Mouse (Mus musculus) forebrain, embryonic 11.5 days (tissue): Measurements from ENCODE around the gene Man2a1. TPM values are rescaled to one million over a fixed set of nuclear protein-coding genes. Genes with fewer than 3 reads are reported as not detected.
A peak's percentile ranks its signal among the peaks of the same experiment; 100 is the strongest.

Experiments
- ATAC-seq: fragments of 200-750 bp; cut with Nextera tagmentation; replicated peaks from 2 replicates; pipeline ENCODE4 v1.8.0; 2017; ENCODE audit warnings: moderate TSS enrichment; ENCODE audit not compliant: low FRiP score
- DNase-seq: peaks from one replicate; pipeline ENCODE4 v3.0.0-alpha.2; 2017; ENCODE audit warnings: low spot score
- H3K27ac ChIP-seq: fragments of 300-500 bp; sonication (generic); 2 replicates; pipeline ENCODE4 v1.5.1; 2014; ENCODE audit warnings: low read depth, low read length
- H3K27me3 ChIP-seq: fragments of 300-500 bp; sonication (generic); 2 replicates; pipeline ENCODE4 v1.6.1; 2014; ENCODE audit warnings: mild to moderate bottlenecking, low read length, mixed read lengths; ENCODE audit not compliant: control insufficient read depth, insufficient read depth
- H3K36me3 ChIP-seq: fragments of 300-500 bp; sonication (generic); 2 replicates; pipeline ENCODE4 v1.6.1; 2014; ENCODE audit warnings: mild to moderate bottlenecking, low read length, moderate library complexity, mixed read lengths; ENCODE audit not compliant: control insufficient read depth, insufficient read depth
- H3K4me1 ChIP-seq: fragments of 300-500 bp; sonication (generic); replicated peaks from 2 replicates; pipeline ENCODE4 v1.6.1; 2014; ENCODE audit warnings: low read length, mixed read lengths; ENCODE audit not compliant: control insufficient read depth, insufficient read depth
- H3K4me2 ChIP-seq: fragments of 300-500 bp; sonication (generic); 2 replicates; pipeline ENCODE4 v1.6.1; 2014; ENCODE audit warnings: low read depth, mild to moderate bottlenecking, low read length, moderate library complexity, mixed read lengths; ENCODE audit not compliant: severe bottlenecking
- H3K4me3 ChIP-seq: fragments of 300-500 bp; sonication (generic); 2 replicates; pipeline ENCODE4 v1.5.1; 2014; ENCODE audit warnings: low read depth, low read length
- H3K9ac ChIP-seq: fragments of 300-500 bp; sonication (generic); 2 replicates; pipeline ENCODE4 v1.6.1; 2014; ENCODE audit warnings: low read length
- H3K9me3 ChIP-seq: fragments of 300-500 bp; sonication (generic); 2 replicates; pipeline ENCODE4 v1.6.1; 2016; ENCODE audit warnings: low read length, mixed read lengths; ENCODE audit not compliant: control insufficient read depth
- WGBS: fragments of 180-500 bp; shearing (Covaris S2); extraction: QIAGEN DNeasy Blood & Tissue Kit; methylation state at CpG from one replicate; pipeline ENCODE4 v1.1.7; 2014; 5-methylcytosine and 5-hydroxymethylcytosine counted together
- polyA plus RNA-seq: library from polyadenylated mRNA; unstranded; fragments of >200 nt; fragmentation: Nextera tagmentation; extraction: Ambion mirVana; gene quantifications from 2 replicates; pipeline ENCODE4 v1.2.1, GENCODE M21; 2014

The Man2a1 gene
- polyA plus RNA-seq, 1 experiment from 2014 or later = 5.1 TPM

DNA sequence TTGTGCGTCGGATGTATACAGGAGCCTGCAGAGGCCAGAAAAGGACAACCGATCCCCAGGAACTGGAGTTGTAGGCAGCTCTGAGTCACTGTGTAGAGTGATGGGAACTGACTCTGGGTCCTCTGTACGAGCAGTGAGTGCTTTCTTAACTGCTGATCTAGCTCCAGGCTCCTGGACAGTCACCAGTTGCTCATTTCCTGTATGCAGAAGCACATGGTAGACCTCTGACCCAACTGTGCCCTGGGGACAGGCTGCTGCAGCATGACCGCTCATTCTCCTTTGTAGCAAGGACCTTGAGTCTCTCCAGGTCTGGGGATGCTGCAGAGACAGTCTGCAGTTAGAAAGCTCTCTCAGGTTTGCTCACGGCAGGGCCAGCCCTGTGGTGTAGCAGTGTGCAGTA, 15.7 kb downstream of the Man2a1 start:
- Histone ChIP-seq H3K27me3 (no peaks in the 10 kb centered on the region), H3K4me2 (no peak overlapping the region), H3K9ac (no peak overlapping the region), H3K4me1 (no peaks in the 10 kb centered on the region), H3K36me3 (no peaks in the 10 kb centered on the region), H3K27ac (no peak overlapping the region), H3K9me3 (no peaks in the 10 kb centered on the region), H3K4me3 (no peak overlapping the region)
- ATAC-seq = no peak
- no peak for DNase-seq
- 89% methylated on average over 6 of the region's 6 CpGs for WGBS

GRCm38 (mm10) chr17:64617838-64618237, 17.3 kb downstream of the Man2a1 start:
- H3K4me2 ChIP-seq = no peak overlapping the region
- H3K27ac ChIP-seq = no peak overlapping the region
- no peaks in the 10 kb centered on the region for H3K27me3 ChIP-seq
- H3K9ac ChIP-seq = no peak overlapping the region
- 87% methylated on average over 4 of the region's 4 CpGs for WGBS
- ATAC-seq = no peak
- H3K9me3 ChIP-seq = no peaks in the 10 kb centered on the region
- DNase-seq = no peak
- H3K36me3 ChIP-seq = no peaks in the 10 kb centered on the region
- no peaks in the 10 kb centered on the region for H3K4me1 ChIP-seq
- no peak overlapping the region for H3K4me3 ChIP-seq

GRCm38 (mm10) chr17:64618996-64619395, 18.5 kb downstream of the Man2a1 start:
- Histone ChIP-seq H3K27me3 (no peaks in the 10 kb centered on the region), H3K9me3 (no peaks in the 10 kb centered on the region), H3K27ac (no peak overlapping the region), H3K9ac (no peak overlapping the region), H3K4me1 (no peaks in the 10 kb centered on the region), H3K4me2 (no peak overlapping the region), H3K36me3 (no peaks in the 10 kb centered on the region), H3K4me3 (no peak overlapping the region)
- DNase-seq = no peak
- 88% methylated on average over 4 of the region's 4 CpGs for WGBS
- ATAC-seq = no peak

DNA sequence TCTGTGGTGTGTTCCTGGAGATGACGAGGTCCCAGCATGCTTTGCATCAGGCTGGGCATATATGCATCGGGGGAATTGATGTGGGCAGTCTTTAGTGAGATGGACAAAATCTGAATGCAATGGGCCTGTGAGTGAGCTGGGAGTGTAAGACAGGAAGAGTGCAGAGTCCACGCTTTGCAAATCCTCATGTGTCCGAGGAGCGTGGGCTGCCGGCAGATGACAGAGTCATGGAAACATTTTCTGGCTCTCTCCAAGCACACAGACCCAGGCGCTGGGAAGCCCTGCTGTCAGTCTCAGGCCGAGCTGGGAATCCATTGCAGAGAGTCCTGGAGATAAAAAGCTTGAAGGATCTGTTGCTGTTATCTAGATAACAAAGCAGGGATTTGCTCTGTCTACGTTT, 19.6 kb downstream of the Man2a1 start:
- H3K27me3 ChIP-seq = no peaks in the 10 kb centered on the region
- no peak overlapping the region for H3K4me2 ChIP-seq
- 76% methylated on average over 9 of the region's 9 CpGs for WGBS
- H3K4me3 ChIP-seq = no peak overlapping the region
- no peaks in the 10 kb centered on the region for H3K4me1 ChIP-seq
- no peaks in the 10 kb centered on the region for H3K9me3 ChIP-seq
- no peak overlapping the region for H3K27ac ChIP-seq
- no peak overlapping the region for H3K9ac ChIP-seq
- no peak for ATAC-seq
- H3K36me3 ChIP-seq = no peaks in the 10 kb centered on the region
- DNase-seq = peak; percentile 42

DNA sequence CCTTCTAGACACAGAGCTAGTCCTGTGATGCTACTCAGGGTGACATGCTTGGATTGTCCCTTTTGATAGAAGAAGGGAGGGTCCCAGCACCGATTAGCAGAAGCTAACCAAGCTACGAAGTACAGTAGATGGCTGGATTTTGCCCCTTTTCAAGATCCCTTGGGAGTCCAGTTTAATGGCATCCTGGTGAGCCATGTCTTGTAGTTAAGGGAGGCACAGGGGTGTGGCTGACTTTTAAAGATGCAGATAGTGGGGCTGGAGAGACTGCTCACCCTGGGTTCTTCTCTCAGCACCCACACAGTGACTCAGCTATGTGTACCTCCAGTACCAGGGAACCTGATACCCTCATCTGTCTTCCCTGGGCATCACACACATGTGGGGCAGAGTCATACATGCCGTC, 20.1 kb downstream of the Man2a1 start:
- Histone ChIP-seq H3K27me3 (no peaks in the 10 kb centered on the region), H3K9ac (no peak overlapping the region), H3K4me3 (no peak overlapping the region), H3K9me3 (no peaks in the 10 kb centered on the region), H3K36me3 (no peaks in the 10 kb centered on the region), H3K27ac (no peak overlapping the region), H3K4me1 (no peaks in the 10 kb centered on the region), H3K4me2 (no peak overlapping the region)
- WGBS = 93% methylated on average over 3 of the region's 3 CpGs
- ATAC-seq (no peak), DNase-seq (no peak)

DNA sequence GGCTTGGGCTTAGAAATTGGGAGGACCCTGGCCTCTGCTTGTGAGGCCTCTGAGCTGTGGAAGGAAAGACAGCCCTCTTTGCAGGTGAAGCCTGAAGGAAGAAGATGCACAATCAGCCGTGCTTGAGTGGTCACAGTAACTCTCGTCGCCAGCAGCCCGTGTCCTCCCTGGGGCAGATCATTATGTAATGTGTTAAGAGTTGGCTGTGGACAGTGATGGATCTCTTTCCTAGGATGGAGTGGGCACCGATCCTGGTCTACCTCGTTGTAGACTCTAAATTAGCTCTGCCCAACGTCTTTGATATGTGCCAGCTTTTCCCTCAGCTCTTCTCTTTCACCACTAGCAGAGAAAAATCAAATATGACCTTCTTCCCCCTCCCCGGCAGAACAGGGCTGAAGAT, 20.7 kb downstream of the Man2a1 start:
- Histone ChIP-seq H3K4me3 (no peak overlapping the region), H3K4me1 (no peaks in the 10 kb centered on the region), H3K36me3 (no peaks in the 10 kb centered on the region), H3K9ac (no peak overlapping the region), H3K27me3 (no peaks in the 10 kb centered on the region), H3K4me2 (no peak overlapping the region), H3K9me3 (no peaks in the 10 kb centered on the region), H3K27ac (no peak overlapping the region)
- ATAC-seq (no peak), DNase-seq (no peak)
- WGBS = 79% methylated on average over 8 of the region's 8 CpGs

DNA sequence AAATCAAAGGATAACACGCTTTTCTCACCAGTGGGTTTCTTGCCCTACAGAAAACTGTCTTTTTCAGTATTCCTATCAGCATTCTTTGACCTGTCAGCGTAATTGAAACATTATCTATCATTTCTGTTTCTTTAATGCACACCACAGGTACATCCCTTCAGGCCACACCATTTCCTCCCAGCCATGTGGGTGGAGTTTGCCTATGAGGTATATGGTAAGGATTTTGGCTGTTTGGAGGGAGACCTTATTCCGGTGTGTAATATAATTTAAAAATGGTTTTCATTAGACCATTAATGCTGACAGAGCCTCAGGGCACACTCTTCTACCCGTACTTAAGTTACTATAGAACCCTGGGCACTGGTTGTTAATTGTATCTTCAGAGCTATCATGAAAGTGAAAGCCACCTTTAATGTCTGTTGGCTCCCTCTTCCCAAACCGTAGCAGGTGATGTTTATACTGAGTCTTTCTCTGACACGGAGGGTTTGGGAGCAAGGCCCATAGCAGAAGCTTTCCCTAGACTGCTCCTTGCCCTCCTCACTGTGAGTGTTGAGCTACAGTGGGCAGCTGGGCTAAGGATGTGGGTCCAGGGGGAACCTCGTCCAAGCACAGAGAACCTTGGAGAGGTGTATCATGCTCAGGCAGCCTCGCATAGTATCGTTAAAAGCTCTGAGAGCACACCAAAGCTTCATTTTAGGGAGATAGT, 21.3 kb downstream of the Man2a1 start:
- H3K4me3 ChIP-seq = no peak overlapping the region
- WGBS = 88% methylated on average over 9 of the region's 9 CpGs
- no peaks in the 10 kb centered on the region for H3K27me3 ChIP-seq
- no peak overlapping the region for H3K4me2 ChIP-seq
- H3K4me1 ChIP-seq = no peaks in the 10 kb centered on the region
- ATAC-seq = no peak; the same call in 1 of the 2 replicates
- DNase-seq = no peak
- H3K9me3 ChIP-seq = no peaks in the 10 kb centered on the region
- H3K9ac ChIP-seq = no peak overlapping the region
- H3K27ac ChIP-seq = no peak overlapping the region
- H3K36me3 ChIP-seq = no peaks in the 10 kb centered on the region

- DNase-seq (no peak), ATAC-seq (no peak; the same call in 1 of the 2 replicates)
- Histone ChIP-seq H3K4me1 (peaks cover 2% of the 10 kb centered on the region; the same call in 1 of the 2 replicates), H3K36me3 (no peaks in the 10 kb centered on the region), H3K9ac (no peak overlapping the region), H3K27ac (no peak overlapping the region), H3K27me3 (no peaks in the 10 kb centered on the region), H3K4me2 (no peak overlapping the region), H3K9me3 (no peaks in the 10 kb centered on the region), H3K4me3 (no peak overlapping the region)
- WGBS = 83% methylated on average over 11 of the region's 11 CpGs
Observed at GRCm38 (mm10) chr17:64622352-64622886, 21.9 kb downstream of the Man2a1 start.

- Histone ChIP-seq H3K9ac (no peak overlapping the region), H3K4me3 (no peak overlapping the region), H3K4me2 (no peak overlapping the region), H3K4me1 (peaks cover 2% of the 10 kb centered on the region; the same call in 1 of the 2 replicates), H3K9me3 (no peaks in the 10 kb centered on the region), H3K36me3 (no peaks in the 10 kb centered on the region), H3K27me3 (no peaks in the 10 kb centered on the region), H3K27ac (no peak overlapping the region)
- ATAC-seq = no peak
- no peak for DNase-seq
- WGBS = 86% methylated on average over 15 of the region's 15 CpGs
Observed at GRCm38 (mm10) chr17:64624439-64624838, 23.9 kb downstream of the Man2a1 start.
